Mouse (Mus musculus): Measurements from ENCODE around the gene C1rl. TPM values are rescaled to one million over a fixed set of nuclear protein-coding genes. Genes with fewer than 3 reads are reported as not detected.
A peak's percentile ranks its signal among the peaks of the same experiment; 100 is the strongest.

Gene C1rl
- total RNA-seq (2014; rRNA removed) (53.6 and 59.5 TPM in 2 replicates), polyA plus RNA-seq (2012; rRNA removed) (67.3 and 73.0 TPM in 2 replicates)

- peak within 1 kb of the TSS; percentile 71 for H3K9ac ChIP-seq (ENCODE audit: low read depth, low read length)
- WGBS: 5% methylated on average over 4 of the region's 4 CpGs
- DNase-seq (ENCODE audit: extremely low read depth, low read depth, low spot score): peak; percentile 99
Observed at GRCm38 (mm10) chr6:124492842-124493561, at the start of gene C1rl. TSS of gene C1rl (plus strand) at chr6:124493113.

GRCm38 (mm10) chr6:124443338-124443737 lies 49.6 kb upstream of the C1rl start:
- no peak overlapping the region for H3K9ac ChIP-seq (ENCODE audit: low read depth, low read length)
- no peak for TF ChIP-seq CTCF (IDR thresholded peaks at IDR 0.05; ENCODE audit: low read depth, low read length)
- no peak for TF ChIP-seq POLR2A (IDR thresholded peaks at IDR 0.05; ENCODE audit: extremely low read depth, insufficient read depth, low read length)
- H3K27ac ChIP-seq (replicated peaks; ENCODE audit: insufficient read depth, low read depth, low read length): no peak overlapping the region
- H3K4me1 ChIP-seq (ENCODE audit: control insufficient read depth, insufficient read depth, low read length): peaks cover 5% of the 10 kb centered on the region; the same call in 1 of the 2 replicates
- no peaks in the 10 kb centered on the region for H3K36me3 ChIP-seq (ENCODE audit: control insufficient read depth, insufficient read depth, low read length)
- no peaks in the 10 kb centered on the region for H3K27me3 ChIP-seq (ENCODE audit: control insufficient read depth, insufficient read depth, low read length)
- DNase-seq (ENCODE audit: extremely low read depth, low read depth, low spot score): no peak
- 90% methylated on average over 2 of the region's 2 CpGs for WGBS
- H3K79me2 ChIP-seq (ENCODE audit: control insufficient read depth, insufficient read depth, low read length): no peaks in the 10 kb centered on the region
- no peak overlapping the region for H3K4me3 ChIP-seq (ENCODE audit: insufficient read depth, low read depth, low read length)

More at GRCm38 (mm10) chr6:124492842-124493561, at the start of gene C1rl:
- no peaks in the 10 kb centered on the region for H3K27me3 ChIP-seq (ENCODE audit: control insufficient read depth, insufficient read depth, low read length)
- H3K4me3 ChIP-seq (ENCODE audit: insufficient read depth, low read depth, low read length): peak within 1 kb of the TSS; percentile 50
- H3K4me1 ChIP-seq (ENCODE audit: control insufficient read depth, insufficient read depth, low read length): no peaks in the 10 kb centered on the region; the same call in 1 of the 2 replicates
- no peaks in the 10 kb centered on the region; the same call in 1 of the 2 replicates for H3K79me2 ChIP-seq (ENCODE audit: control insufficient read depth, insufficient read depth, low read length)
- peak; percentile 71 for TF ChIP-seq CTCF (IDR thresholded peaks at IDR 0.05; ENCODE audit: low read depth, low read length)
- peak; percentile 66; the same call in 1 of the 2 replicates for TF ChIP-seq POLR2A (IDR thresholded peaks at IDR 0.05; ENCODE audit: extremely low read depth, insufficient read depth, low read length)
- peak within 1 kb of the TSS; percentile 87 for H3K27ac ChIP-seq (replicated peaks; ENCODE audit: insufficient read depth, low read depth, low read length)
- H3K36me3 ChIP-seq (ENCODE audit: control insufficient read depth, insufficient read depth, low read length): peaks cover 3% of the 10 kb centered on the region; the same call in 1 of the 2 replicates

DNA sequence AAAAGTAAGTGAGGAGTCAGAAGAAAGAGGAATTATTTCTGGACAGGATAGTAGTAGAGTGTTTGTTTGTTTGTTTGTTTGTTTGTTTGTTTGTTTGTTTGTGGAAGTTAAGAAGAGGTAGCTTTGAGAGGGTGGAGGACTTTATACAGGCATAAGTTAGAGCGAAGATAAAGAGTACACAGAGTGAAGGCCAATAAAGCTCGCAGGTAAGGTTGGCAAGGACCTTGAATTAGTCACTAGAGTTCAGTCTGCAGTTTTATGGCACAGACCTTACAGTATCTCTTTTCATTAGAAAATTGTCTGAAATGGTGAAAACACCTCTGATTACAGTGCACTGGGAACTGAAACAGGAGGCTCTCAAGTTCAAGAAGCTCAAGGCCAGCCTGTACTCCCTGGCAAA lies 46.9 kb upstream of the C1rl start:
- no peaks in the 10 kb centered on the region for H3K36me3 ChIP-seq (ENCODE audit: control insufficient read depth, insufficient read depth, low read length)
- no peak for DNase-seq (ENCODE audit: extremely low read depth, low read depth, low spot score)
- TF ChIP-seq CTCF (IDR thresholded peaks at IDR 0.05; ENCODE audit: low read depth, low read length) (no peak), POLR2A (IDR thresholded peaks at IDR 0.05; ENCODE audit: extremely low read depth, insufficient read depth, low read length) (no peak)
- H3K4me3 ChIP-seq (ENCODE audit: insufficient read depth, low read depth, low read length): no peak overlapping the region
- no peaks in the 10 kb centered on the region for H3K79me2 ChIP-seq (ENCODE audit: control insufficient read depth, insufficient read depth, low read length)
- H3K4me1 ChIP-seq (ENCODE audit: control insufficient read depth, insufficient read depth, low read length): peaks cover 6% of the 10 kb centered on the region; the same call in 1 of the 2 replicates
- no peaks in the 10 kb centered on the region for H3K27me3 ChIP-seq (ENCODE audit: control insufficient read depth, insufficient read depth, low read length)
- H3K27ac ChIP-seq (replicated peaks; ENCODE audit: insufficient read depth, low read depth, low read length): no peak overlapping the region
- no peak overlapping the region for H3K9ac ChIP-seq (ENCODE audit: low read depth, low read length)
- 73% methylated on average over 2 of the region's 2 CpGs for WGBS

GRCm38 (mm10) chr6:124446459-124446858 lies 46.5 kb upstream of the C1rl start:
- Histone ChIP-seq H3K9ac (ENCODE audit: low read depth, low read length) (no peak overlapping the region), H3K79me2 (ENCODE audit: control insufficient read depth, insufficient read depth, low read length) (no peaks in the 10 kb centered on the region), H3K27ac (replicated peaks; ENCODE audit: insufficient read depth, low read depth, low read length) (no peak overlapping the region), H3K4me3 (ENCODE audit: insufficient read depth, low read depth, low read length) (no peak overlapping the region), H3K27me3 (ENCODE audit: control insufficient read depth, insufficient read depth, low read length) (no peaks in the 10 kb centered on the region), H3K36me3 (ENCODE audit: control insufficient read depth, insufficient read depth, low read length) (no peaks in the 10 kb centered on the region), H3K4me1 (ENCODE audit: control insufficient read depth, insufficient read depth, low read length) (peaks cover 6% of the 10 kb centered on the region; the same call in 1 of the 2 replicates)
- DNase-seq (ENCODE audit: extremely low read depth, low read depth, low spot score): no peak
- no peak for TF ChIP-seq CTCF (IDR thresholded peaks at IDR 0.05; ENCODE audit: low read depth, low read length)
- no peak for TF ChIP-seq POLR2A (IDR thresholded peaks at IDR 0.05; ENCODE audit: extremely low read depth, insufficient read depth, low read length)
- 93% methylated on average over 9 of the region's 9 CpGs for whole genome bisulfite sequencing

DNA sequence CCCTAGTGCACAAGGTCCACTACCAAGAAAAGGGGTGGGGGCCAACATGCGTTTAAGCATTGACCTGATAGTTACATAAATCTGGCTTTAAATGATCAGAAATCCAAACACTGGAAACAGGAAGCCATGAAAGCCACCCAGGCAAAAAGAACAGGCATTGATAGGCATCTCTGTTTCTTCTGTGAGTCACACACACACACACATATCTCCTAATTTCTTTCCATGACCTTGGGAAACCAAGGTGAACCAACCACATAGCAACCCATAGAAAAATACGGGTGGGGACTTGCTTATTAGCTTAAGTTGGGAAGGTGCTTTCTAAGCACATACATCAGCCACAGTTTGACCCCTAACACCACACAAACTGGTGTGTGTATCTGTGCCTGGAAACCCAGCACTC lies 45.6 kb upstream of the C1rl start:
- DNase-seq (ENCODE audit: extremely low read depth, low read depth, low spot score): no peak
- Histone ChIP-seq H3K4me3 (ENCODE audit: insufficient read depth, low read depth, low read length) (no peak overlapping the region), H3K4me1 (ENCODE audit: control insufficient read depth, insufficient read depth, low read length) (peaks cover 6% of the 10 kb centered on the region; the same call in 1 of the 2 replicates), H3K27ac (replicated peaks; ENCODE audit: insufficient read depth, low read depth, low read length) (no peak overlapping the region), H3K79me2 (ENCODE audit: control insufficient read depth, insufficient read depth, low read length) (no peaks in the 10 kb centered on the region), H3K36me3 (ENCODE audit: control insufficient read depth, insufficient read depth, low read length) (no peaks in the 10 kb centered on the region), H3K9ac (ENCODE audit: low read depth, low read length) (no peak overlapping the region), H3K27me3 (ENCODE audit: control insufficient read depth, insufficient read depth, low read length) (no peaks in the 10 kb centered on the region)
- 76% methylated on average over 2 of the region's 2 CpGs for WGBS
- TF ChIP-seq POLR2A (IDR thresholded peaks at IDR 0.05; ENCODE audit: extremely low read depth, insufficient read depth, low read length) (no peak), CTCF (IDR thresholded peaks at IDR 0.05; ENCODE audit: low read depth, low read length) (no peak)
